Mouse (Mus musculus) macrophage (primary cell): ENCODE results near the gene Mybpc2. TPM values are rescaled to one million over a fixed set of nuclear protein-coding genes. Genes with fewer than 3 reads are reported as not detected.

Source experiments
- H3K27ac ChIP-seq: fragments of 350-480 bp; formaldehyde crosslinking; 2 replicates; pipeline ENCODE4 v1.9.0; 2021
- H3K36me3 ChIP-seq: fragments of 350-480 bp; formaldehyde crosslinking; 2 replicates; pipeline ENCODE4 v1.9.0; 2021; ENCODE audit errors: inconsistent target
- H3K4me3 ChIP-seq: fragments of 350-480 bp; formaldehyde crosslinking; 2 replicates; pipeline ENCODE4 v1.9.0; 2021; ENCODE audit errors: inconsistent target
- H3K79me2 ChIP-seq: fragments of 350-480 bp; formaldehyde crosslinking; 2 replicates; pipeline ENCODE4 v1.9.0; 2021; ENCODE audit errors: inconsistent target
- WGBS: methylation state at CpG from one replicate; pipeline ENCODE4 v1.1.7; 2026; ENCODE audit warnings: inconsistent platforms; ENCODE audit not compliant: missing documents; 5-methylcytosine and 5-hydroxymethylcytosine counted together
- polyA plus RNA-seq: library from polyadenylated mRNA; stranded (reverse); fragments of 250-400 nt; gene quantifications from 3 replicates; pipeline ENCODE4 v1.2.4, GENCODE M21; 2018; ENCODE audit warnings: inconsistent platforms

Gene Mybpc2
- polyA plus RNA-seq, 1 experiment from 2014 or later = not detected

DNA sequence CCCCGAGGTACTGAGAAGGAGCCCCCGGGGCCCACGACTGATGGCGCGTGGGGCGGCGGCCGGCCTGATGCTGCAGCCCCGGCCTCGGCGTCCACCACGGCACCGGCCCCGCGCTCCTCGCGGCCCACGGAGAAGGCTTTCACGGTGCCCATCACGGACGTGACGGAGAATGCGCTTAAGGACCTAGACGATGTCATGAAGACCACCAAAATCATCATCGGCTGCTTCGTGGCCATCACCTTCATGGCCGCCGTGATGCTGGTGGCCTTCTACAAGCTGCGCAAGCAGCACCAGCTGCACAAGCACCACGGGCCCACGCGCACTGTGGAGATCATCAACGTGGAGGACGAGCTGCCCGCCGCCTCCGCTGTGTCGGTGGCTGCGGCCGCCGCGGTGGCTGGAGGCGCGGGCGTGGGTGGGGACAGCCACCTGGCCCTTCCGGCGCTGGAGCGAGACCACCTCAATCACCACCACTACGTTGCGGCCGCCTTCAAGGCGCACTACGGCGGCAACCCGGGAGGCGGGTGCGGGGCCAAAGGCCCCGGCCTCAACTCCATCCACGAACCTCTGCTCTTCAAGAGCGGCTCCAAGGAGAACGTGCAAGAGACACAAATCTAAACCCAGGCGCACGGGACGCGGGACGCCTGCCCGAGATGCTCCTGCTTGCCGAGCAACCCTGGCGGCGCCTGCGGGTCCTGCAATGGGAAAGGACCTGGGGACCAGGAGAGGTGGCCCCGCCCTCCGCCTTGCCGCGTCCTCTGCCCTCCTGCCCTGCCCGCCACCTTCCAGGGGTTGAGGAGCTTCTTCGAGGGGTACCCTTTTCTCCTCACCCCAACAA is 62.0 kb downstream of the Mybpc2 start:
- Histone ChIP-seq H3K79me2 (no peaks in the 10 kb centered on the region), H3K4me3 (no peak overlapping the region), H3K36me3 (no peaks in the 10 kb centered on the region), H3K27ac (no peak overlapping the region)
- WGBS = 12% methylated on average over 67 of the region's 77 CpGs

DNA sequence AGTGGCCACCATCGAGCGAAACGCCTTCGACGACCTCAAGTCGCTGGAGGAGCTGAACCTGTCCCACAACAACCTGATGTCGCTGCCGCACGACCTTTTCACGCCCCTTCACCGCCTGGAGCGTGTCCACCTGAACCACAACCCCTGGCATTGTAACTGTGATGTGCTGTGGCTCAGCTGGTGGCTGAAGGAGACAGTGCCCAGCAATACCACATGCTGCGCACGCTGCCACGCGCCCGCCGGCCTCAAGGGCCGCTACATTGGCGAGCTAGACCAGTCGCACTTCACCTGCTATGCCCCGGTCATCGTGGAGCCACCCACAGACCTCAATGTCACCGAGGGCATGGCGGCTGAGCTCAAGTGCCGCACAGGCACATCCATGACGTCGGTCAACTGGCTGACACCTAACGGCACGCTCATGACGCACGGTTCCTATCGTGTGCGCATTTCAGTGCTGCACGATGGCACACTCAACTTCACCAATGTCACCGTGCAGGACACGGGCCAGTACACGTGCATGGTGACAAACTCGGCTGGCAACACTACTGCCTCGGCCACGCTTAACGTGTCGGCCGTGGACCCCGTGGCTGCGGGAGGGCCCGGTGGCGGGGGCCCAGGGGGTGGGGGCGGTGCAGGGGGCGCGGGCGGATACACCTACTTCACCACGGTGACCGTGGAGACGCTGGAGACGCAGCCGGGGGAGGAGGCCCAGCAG is 62.8 kb downstream of the Mybpc2 start:
- Histone ChIP-seq H3K4me3 (no peak overlapping the region), H3K36me3 (no peaks in the 10 kb centered on the region), H3K79me2 (no peaks in the 10 kb centered on the region), H3K27ac (no peak overlapping the region)
- 57% methylated on average over 50 of the region's 57 CpGs for WGBS

DNA sequence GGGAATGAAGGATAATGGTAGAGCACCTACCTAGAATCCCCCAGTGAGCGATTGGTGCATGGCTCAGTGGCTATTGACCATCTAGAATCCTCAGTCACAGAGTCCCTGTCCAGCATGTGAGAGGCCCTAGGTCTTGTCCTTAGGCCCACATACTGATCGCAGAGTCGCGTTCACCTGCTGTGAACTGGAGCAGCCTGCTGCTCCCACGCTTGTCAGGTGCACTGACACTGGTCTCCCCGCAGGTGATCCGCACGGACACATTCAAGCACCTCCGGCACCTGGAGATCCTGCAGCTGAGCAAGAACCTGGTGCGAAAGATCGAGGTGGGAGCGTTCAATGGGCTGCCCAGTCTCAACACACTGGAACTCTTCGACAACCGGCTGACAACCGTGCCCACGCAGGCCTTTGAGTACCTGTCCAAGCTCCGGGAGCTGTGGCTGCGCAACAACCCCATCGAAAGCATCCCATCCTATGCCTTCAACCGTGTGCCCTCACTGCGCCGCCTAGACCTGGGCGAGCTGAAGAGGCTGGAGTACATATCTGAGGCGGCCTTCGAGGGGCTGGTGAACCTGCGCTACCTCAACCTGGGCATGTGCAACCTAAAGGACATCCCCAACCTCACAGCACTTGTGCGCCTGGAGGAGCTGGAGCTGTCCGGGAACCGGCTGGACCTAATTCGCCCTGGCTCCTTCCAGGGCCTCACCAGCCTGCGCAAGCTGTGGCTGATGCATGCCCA is 63.5 kb downstream of the Mybpc2 start:
- no peak overlapping the region for H3K4me3 ChIP-seq
- WGBS = 70% methylated on average over 26 of the region's 31 CpGs

DNA sequence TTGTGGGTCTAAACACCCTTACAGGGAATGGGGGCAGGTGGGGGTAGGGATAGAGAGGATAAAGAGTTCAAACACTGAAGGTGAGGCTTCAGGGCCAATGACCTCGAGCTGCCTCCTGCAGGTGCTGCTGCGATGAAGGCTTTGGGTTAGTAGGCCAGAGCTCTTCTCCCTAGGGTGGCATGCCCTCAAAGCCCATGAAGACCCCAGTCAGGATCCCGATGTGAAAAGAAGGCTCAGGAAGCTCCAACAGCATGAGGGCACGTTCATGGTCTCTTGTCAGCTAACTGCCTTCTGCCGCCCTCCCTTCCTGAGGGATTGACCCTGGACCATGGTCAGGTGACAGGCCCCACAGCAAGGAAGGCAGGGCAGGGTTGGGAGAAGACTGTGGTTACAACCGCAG is 64.4 kb downstream of the Mybpc2 start:
- Histone ChIP-seq H3K4me3 (no peak overlapping the region), H3K27ac (no peak overlapping the region), H3K79me2 (no peaks in the 10 kb centered on the region), H3K36me3 (no peaks in the 10 kb centered on the region)
- 67% methylated on average over 6 of the region's 6 CpGs for WGBS

More for the DNA sequence above, 63.5 kb downstream of the Mybpc2 start:
- Histone ChIP-seq H3K36me3 (no peaks in the 10 kb centered on the region), H3K27ac (no peak overlapping the region), H3K79me2 (no peaks in the 10 kb centered on the region)

- no peak overlapping the region for H3K27ac ChIP-seq
- H3K79me2 ChIP-seq = no peaks in the 10 kb centered on the region
- 75% methylated on average over 1 of the region's 1 CpGs for WGBS
- no peak overlapping the region for H3K4me3 ChIP-seq
- no peaks in the 10 kb centered on the region for H3K36me3 ChIP-seq
Measured at GRCm38 (mm10) chr7:44456302-44456701, 68.2 kb downstream of the Mybpc2 start.

DNA sequence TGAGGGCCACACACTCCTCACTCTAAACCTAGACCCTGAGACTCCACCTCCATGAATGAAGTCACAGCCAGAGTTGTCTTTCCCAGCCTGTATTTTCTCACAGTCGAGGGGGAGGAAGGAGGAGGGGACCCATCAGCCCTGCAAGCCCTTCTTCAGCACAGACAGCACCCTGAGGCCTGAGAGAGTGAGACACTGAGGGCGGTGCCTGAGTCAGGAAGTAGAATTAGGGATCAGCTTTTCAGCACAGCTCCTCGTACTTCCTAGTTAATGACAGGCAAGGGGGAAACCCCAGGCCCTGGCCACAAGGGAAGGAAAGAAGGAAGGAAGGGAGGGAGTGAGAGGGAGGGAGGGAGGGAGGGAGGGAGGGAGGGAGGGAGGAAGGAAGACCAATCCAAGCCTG is 71.2 kb downstream of the Mybpc2 start:
- no peaks in the 10 kb centered on the region for H3K36me3 ChIP-seq
- WGBS = 0% methylated on average over 3 of the region's 3 CpGs
- H3K79me2 ChIP-seq = no peaks in the 10 kb centered on the region
- no peak overlapping the region for H3K4me3 ChIP-seq
- H3K27ac ChIP-seq = peak overlapping the region; percentile 22; the same call in 1 of the 2 replicates

Other genes with a start within 250 kb of the Mybpc2 start
- gene Clec11a, start 217.8 kb downstream of the Mybpc2 start, polyA plus RNA-seq = 0.06 to 0.12 TPM (median 0.09 TPM) in 3 replicates
- gene Shank1, start 214.4 kb downstream of the Mybpc2 start, polyA plus RNA-seq = 0.02 TPM in 1 of 3 replicates, not detected in the others
- 0.11 TPM in 1 of 3 replicates, not detected in the others for gene Syt3, start 140.6 kb downstream of the Mybpc2 start, polyA plus RNA-seq
- gene 1700008O03Rik, start 138.8 kb downstream of the Mybpc2 start, polyA plus RNA-seq = 0.16 TPM in 1 of 3 replicates, not detected in the others
- gene Lrrc4b, start 95.6 kb downstream of the Mybpc2 start, polyA plus RNA-seq = not detected in 3 replicates
- gene Aspdh, start 59.3 kb downstream of the Mybpc2 start, polyA plus RNA-seq = not detected in 3 replicates
- 12.5 to 32.1 TPM (median 31.4 TPM) in 3 replicates for gene Josd2, start 56.7 kb downstream of the Mybpc2 start, polyA plus RNA-seq
- 35.5 to 51.7 TPM (median 46.2 TPM) in 3 replicates for gene Emc10, start 28.1 kb downstream of the Mybpc2 start, polyA plus RNA-seq
- gene Fam71e1, start 28.1 kb downstream of the Mybpc2 start, polyA plus RNA-seq = 0.89 to 1.5 TPM (median 0.99 TPM) in 3 replicates
- gene Spib, start 7.4 kb upstream of the Mybpc2 start, polyA plus RNA-seq = 0.27 to 1.1 TPM (median 0.30 TPM) in 3 replicates
- 6.9 to 28.1 TPM (median 7.2 TPM) in 3 replicates for gene Pold1, start 24.2 kb upstream of the Mybpc2 start, polyA plus RNA-seq
- gene Nr1h2, start 29.3 kb upstream of the Mybpc2 start, polyA plus RNA-seq = 55.3 to 86.2 TPM (median 57.8 TPM) in 3 replicates
- gene Napsa, start 47.7 kb upstream of the Mybpc2 start, polyA plus RNA-seq = 14.8 to 26.9 TPM (median 21.1 TPM) in 3 replicates
- gene Kcnc3, start 66.0 kb upstream of the Mybpc2 start, polyA plus RNA-seq = 0.05 to 0.66 TPM (median 0.11 TPM) in 3 replicates
- gene Myh14, start 146.2 kb upstream of the Mybpc2 start, polyA plus RNA-seq = not detected in 3 replicates
- not detected in 3 replicates for gene Izumo2, start 184.1 kb upstream of the Mybpc2 start, polyA plus RNA-seq
- 25.2 to 68.8 TPM (median 45.1 TPM) in 3 replicates for gene Vrk3, start 223.8 kb upstream of the Mybpc2 start, polyA plus RNA-seq
- gene Zfp473, start 226.4 kb upstream of the Mybpc2 start, polyA plus RNA-seq = 0.23 to 0.60 TPM (median 0.30 TPM) in 3 replicates